Mouse (Mus musculus) erythroblast, embryonic 14.5 days (primary cell): ENCODE results near the gene Ptprs.

Experiments used
- GATA1 ChIP-seq: IDR thresholded peaks from 2 replicates; pipeline ENCODE4 v1.6.1; 2012; ENCODE audit warnings: low read length, inconsistent platforms, mixed read lengths
- TAL1 ChIP-seq: IDR thresholded peaks from 3 replicates; pipeline ENCODE4 v1.6.1; 2012; ENCODE audit warnings: low read length, inconsistent platforms, mixed read lengths

DNA sequence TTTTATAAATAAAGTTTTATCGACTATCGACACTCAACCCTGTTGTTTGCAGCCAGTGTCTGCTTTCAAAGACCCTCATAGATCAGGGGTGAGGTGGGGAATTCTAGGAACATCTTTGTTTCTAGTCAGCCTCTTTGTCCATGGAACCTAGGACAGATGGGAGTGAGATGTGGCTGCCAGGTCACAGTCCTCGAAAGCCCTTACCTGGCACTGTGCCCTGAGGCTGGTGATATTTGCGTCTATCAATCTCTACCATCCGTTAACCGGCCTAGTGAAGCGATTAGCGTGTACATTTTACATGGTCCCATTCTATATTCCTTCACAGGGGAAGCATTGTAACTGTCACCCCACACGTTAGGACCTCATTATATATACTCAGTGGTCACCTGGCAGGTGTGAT, 9.6 kb upstream of the Ptprs start:
- TF ChIP-seq GATA1: no peak
- TF ChIP-seq TAL1: no peak
